Mouse (Mus musculus) heart, embryonic 14.5 days (tissue): ENCODE results near the gene Gfer. TPM values are rescaled to one million over a fixed set of nuclear protein-coding genes. Genes with fewer than 3 reads are reported as not detected.

ENCODE experiments used
- ATAC-seq: fragments of 200-750 bp; cut with Nextera tagmentation; 2 replicates; pipeline ENCODE4 v1.8.0; 2017; ENCODE audit warnings: low read depth, moderate TSS enrichment; ENCODE audit not compliant: insufficient number of reproducible peaks, insufficient read depth, low FRiP score
- H3K27ac ChIP-seq, 2 experiments: fragments of 200-500 bp in 1 of 2; fragments of 300-500 bp in 1 of 2; sonication (generic) in 1 of 2; replicated peaks in 1 of 2; 2 replicates each; pipeline ENCODE4 v1.5.1; 2012 to 2014; ENCODE audit warnings: low read depth in 2 of 2, low read length in 2 of 2, control low read depth in 1 of 2, mild to moderate bottlenecking in 1 of 2, mixed read lengths in 1 of 2; ENCODE audit not compliant: control insufficient read depth in 1 of 2, insufficient read depth in 1 of 2
- H3K27me3 ChIP-seq: fragments of 300-500 bp; sonication (generic); 2 replicates; pipeline ENCODE4 v1.6.1; 2014; ENCODE audit warnings: mild to moderate bottlenecking, low read length, control low read depth; ENCODE audit not compliant: control insufficient read depth, insufficient read depth
- H3K36me3 ChIP-seq: fragments of 300-500 bp; sonication (generic); 2 replicates; pipeline ENCODE4 v1.6.1; 2014; ENCODE audit warnings: mild to moderate bottlenecking, control low read depth, low read length, mixed read lengths; ENCODE audit not compliant: control insufficient read depth, insufficient read depth
- H3K4me1 ChIP-seq, 2 experiments: fragments of 200-500 bp in 1 of 2; fragments of 300-500 bp in 1 of 2; sonication (generic) in 1 of 2; 2 replicates each; pipeline ENCODE4 v1.6.1; 2012 to 2014; ENCODE audit warnings: low read length in 2 of 2, control low read depth in 1 of 2, mixed read lengths in 1 of 2; ENCODE audit not compliant: control insufficient read depth in 2 of 2, insufficient read depth in 2 of 2
- H3K4me2 ChIP-seq: fragments of 300-500 bp; sonication (generic); 2 replicates; pipeline ENCODE4 v1.6.1; 2014; ENCODE audit warnings: mild to moderate bottlenecking, low read length
- H3K4me3 ChIP-seq, 2 experiments: fragments of 200-500 bp in 1 of 2; fragments of 300-500 bp in 1 of 2; sonication (generic) in 1 of 2; 2 replicates each; pipeline ENCODE4 v1.5.1; 2012 to 2014; ENCODE audit warnings: low read length in 2 of 2, mild to moderate bottlenecking in 2 of 2, control low read depth in 1 of 2, low read depth in 1 of 2, moderate library complexity in 1 of 2; ENCODE audit not compliant: control insufficient read depth in 1 of 2, insufficient read depth in 1 of 2
- H3K9ac ChIP-seq: fragments of 300-500 bp; sonication (generic); 2 replicates; pipeline ENCODE4 v1.6.1; 2014; ENCODE audit warnings: mild to moderate bottlenecking, low read length
- H3K9me3 ChIP-seq: fragments of 300-500 bp; sonication (generic); 2 replicates; pipeline ENCODE4 v1.6.1; 2016; ENCODE audit warnings: low read length, control low read depth; ENCODE audit not compliant: control insufficient read depth
- WGBS: fragments of 180-500 bp; shearing (Covaris S2); extraction: QIAGEN DNeasy Blood & Tissue Kit; methylation state at CpG from one replicate; pipeline ENCODE4 v1.1.7; 2014; 5-methylcytosine and 5-hydroxymethylcytosine counted together
- polyA plus RNA-seq: library from polyadenylated mRNA; unstranded; fragments of >200 nt; fragmentation: Nextera tagmentation; extraction: Ambion mirVana; gene quantifications from 2 replicates; pipeline ENCODE4 v1.2.1, GENCODE M21; 2014

Gfer gene
- polyA plus RNA-seq, 1 experiment from 2014 or later = 29.3 TPM

- Histone ChIP-seq H3K27me3 (no peaks in the 10 kb centered on the region), H3K27ac (no peak overlapping the region), H3K9me3 (no peaks in the 10 kb centered on the region), H3K4me2 (no peak overlapping the region), H3K9ac (no peak overlapping the region), H3K4me3 (no peak overlapping the region), H3K4me1 (peaks cover 2 to 12% of the 10 kb centered on the region in 2 experiments; a peak in 3 of 4 replicates), H3K36me3 (peaks cover 49% of the 10 kb centered on the region)
- WGBS = 23% methylated on average over 5 of the region's 5 CpGs
- no peak for ATAC-seq
These were observed 2.0 kb upstream of the Gfer start for GRCm38 (mm10) chr17:24697985-24698384.

- H3K4me3 ChIP-seq = peak overlapping the region; percentile 87 to 96
- H3K9me3 ChIP-seq = no peaks in the 10 kb centered on the region
- peak; percentile 6; the same call in 1 of the 2 replicates for ATAC-seq
- H3K4me1 ChIP-seq = peaks cover 2 to 12% of the 10 kb centered on the region in 2 experiments; a peak in 3 of 4 replicates
- WGBS = 8% methylated on average over 47 of the region's 51 CpGs
- H3K27ac ChIP-seq = peak overlapping the region; percentile 70 to 82
- H3K9ac ChIP-seq = peak overlapping the region; percentile 91
- peak overlapping the region; percentile 85 for H3K4me2 ChIP-seq
- peaks cover 36% of the 10 kb centered on the region for H3K36me3 ChIP-seq
- peaks cover 7% of the 10 kb centered on the region for H3K27me3 ChIP-seq
These were observed 488 bp downstream of the Gfer start for GRCm38 (mm10) chr17:24695326-24696010.

DNA sequence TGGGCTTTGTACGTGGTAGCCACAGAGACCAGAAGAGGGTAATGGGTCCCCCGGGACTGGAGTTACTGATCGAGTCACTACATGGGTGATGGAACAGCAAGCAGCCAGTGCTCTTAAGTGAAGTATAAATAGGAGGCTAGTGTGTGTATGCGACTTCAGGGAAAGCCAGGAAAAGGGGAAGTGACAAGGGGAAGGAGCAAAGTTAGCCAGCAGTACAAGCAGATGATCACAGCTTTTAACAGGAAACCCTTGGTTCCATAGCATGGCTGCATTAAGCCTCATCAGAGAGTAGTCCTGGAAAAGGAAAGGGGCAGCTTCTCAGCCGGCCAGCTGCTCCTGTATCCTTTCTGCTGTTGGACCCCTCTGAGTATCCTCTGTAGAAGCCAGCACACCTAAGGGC lies 3.6 kb downstream of the Gfer start:
- Histone ChIP-seq H3K27ac (no peak overlapping the region), H3K9me3 (no peaks in the 10 kb centered on the region), H3K36me3 (peaks cover 23% of the 10 kb centered on the region), H3K27me3 (peaks cover 38% of the 10 kb centered on the region), H3K4me1 (peaks cover 3 to 25% of the 10 kb centered on the region in 2 experiments; a peak in 3 of 4 replicates), H3K4me3 (no peak overlapping the region), H3K9ac (no peak overlapping the region), H3K4me2 (no peak overlapping the region)
- 81% methylated on average over 5 of the region's 5 CpGs for whole genome bisulfite sequencing
- ATAC-seq = no peak

DNA sequence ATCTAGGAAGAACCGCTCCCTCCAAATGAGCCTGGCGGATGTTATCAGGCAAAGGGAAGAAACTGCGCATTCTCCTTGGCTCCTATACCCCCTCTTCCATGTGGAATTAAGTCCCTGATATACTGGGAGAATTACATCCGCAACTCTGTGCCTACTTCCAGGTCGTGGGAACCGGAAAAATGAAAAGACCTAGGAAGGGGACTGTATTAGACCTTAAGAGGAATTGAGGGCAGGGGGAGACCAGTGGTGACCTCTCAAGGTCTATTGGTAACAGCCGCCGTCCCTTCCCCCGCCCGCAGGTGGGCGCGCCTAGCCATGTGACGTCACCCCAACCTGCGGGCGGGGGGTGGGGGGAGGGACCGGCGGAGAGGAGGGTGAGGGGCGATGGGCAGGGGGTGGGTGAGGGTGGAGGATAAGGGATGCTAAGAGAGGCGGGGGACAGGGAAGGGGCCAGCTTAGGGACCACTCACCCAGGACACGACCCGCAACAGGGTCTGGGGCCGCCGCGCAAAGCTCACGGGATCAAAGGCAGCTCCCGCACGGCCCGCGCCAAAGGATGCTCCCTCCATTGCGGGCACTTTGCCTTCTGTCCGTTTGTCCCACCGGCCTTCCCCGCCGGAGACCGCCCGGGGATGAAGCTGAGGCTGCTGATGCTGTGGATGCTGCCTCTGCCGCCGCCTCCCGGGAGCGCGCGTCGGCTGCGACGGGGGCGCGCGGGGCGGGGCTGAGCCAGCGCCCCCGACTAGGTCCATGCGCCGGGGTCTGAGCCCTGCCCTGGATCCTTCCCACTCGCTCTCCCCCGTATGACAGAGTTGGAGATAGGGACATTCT lies 6.5 kb downstream of the Gfer start, which contains the start of gene Syngr3:
TSS of gene Syngr3 (minus strand) at position 705 of the 831 bp plus-strand sequence.
- Histone ChIP-seq H3K4me1 (peaks cover 6 to 16% of the 10 kb centered on the region in 2 experiments; a peak in 3 of 4 replicates), H3K27me3 (peaks cover 45% of the 10 kb centered on the region), H3K27ac (no peak within 1 kb of the TSS), H3K36me3 (peaks cover 22% of the 10 kb centered on the region), H3K9me3 (no peaks in the 10 kb centered on the region), H3K4me2 (peak within 1 kb of the TSS; percentile 86), H3K4me3 (peak within 1 kb of the TSS; percentile 50 to 56), H3K9ac (peak within 1 kb of the TSS; percentile 59)
- under 1% methylated on average over 54 of the region's 55 CpGs for WGBS
- ATAC-seq = no peak

GRCm38 (mm10) chr17:24687599-24687998 lies 8.4 kb downstream of the Gfer start:
- Histone ChIP-seq H3K9me3 (no peaks in the 10 kb centered on the region), H3K4me3 (peak overlapping the region; percentile 30 to 35), H3K27ac (no peak overlapping the region), H3K36me3 (peaks cover 8% of the 10 kb centered on the region), H3K9ac (peak overlapping the region; percentile 38; the same call in 1 of the 2 replicates), H3K4me2 (peak overlapping the region; percentile 62), H3K4me1 (peaks cover 6 to 16% of the 10 kb centered on the region in 2 experiments; a peak in 3 of 4 replicates), H3K27me3 (peaks cover 45% of the 10 kb centered on the region)
- WGBS = 21% methylated on average over 23 of the region's 23 CpGs
- ATAC-seq = no peak

DNA sequence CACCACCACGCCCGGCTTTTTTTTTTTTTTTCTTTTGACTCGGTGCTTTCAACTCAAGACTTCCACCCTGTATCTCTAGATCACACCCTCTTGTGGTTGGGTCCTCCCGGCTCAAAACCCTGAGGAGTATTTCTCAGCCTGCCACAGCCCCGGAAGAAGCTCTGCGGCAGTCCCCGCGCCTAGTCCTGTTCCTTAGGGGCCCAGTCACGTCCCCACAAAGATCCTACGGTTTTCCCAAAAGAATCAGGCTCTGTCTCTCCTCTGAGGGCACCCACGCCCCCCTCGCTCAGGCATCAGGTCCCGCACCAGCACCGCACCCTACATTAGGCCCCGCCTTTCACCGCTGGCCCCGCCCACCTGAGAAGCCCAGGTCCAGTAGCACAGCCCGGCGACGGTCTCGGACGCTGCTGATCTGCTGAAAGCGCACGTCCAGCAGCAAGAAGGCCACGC lies 8.8 kb downstream of the Gfer start:
- H3K9me3 ChIP-seq = no peaks in the 10 kb centered on the region
- peak; percentile 37; the same call in 1 of the 2 replicates for ATAC-seq
- peak overlapping the region; percentile 38; the same call in 1 of the 2 replicates for H3K9ac ChIP-seq
- 2% methylated on average over 23 of the region's 25 CpGs for WGBS
- peak overlapping the region; percentile 62 for H3K4me2 ChIP-seq
- peaks cover 8% of the 10 kb centered on the region for H3K36me3 ChIP-seq
- no peak overlapping the region for H3K27ac ChIP-seq
- peak overlapping the region; percentile 30 to 35 for H3K4me3 ChIP-seq
- peaks cover 45% of the 10 kb centered on the region for H3K27me3 ChIP-seq
- H3K4me1 ChIP-seq = peaks cover 6 to 16% of the 10 kb centered on the region in 2 experiments; a peak in 3 of 4 replicates

- no peak overlapping the region for H3K27ac ChIP-seq
- peak overlapping the region in 1 of 2 experiments; percentile 14; a peak in 1 of 4 replicates for H3K4me3 ChIP-seq
- peaks cover 11% of the 10 kb centered on the region for H3K36me3 ChIP-seq
- H3K27me3 ChIP-seq = peaks cover 45% of the 10 kb centered on the region
- H3K9me3 ChIP-seq = no peaks in the 10 kb centered on the region
- peaks cover 6 to 16% of the 10 kb centered on the region in 2 experiments; a peak in 3 of 4 replicates for H3K4me1 ChIP-seq
- H3K9ac ChIP-seq = no peak overlapping the region
- peak overlapping the region; percentile 46 for H3K4me2 ChIP-seq
- ATAC-seq = no peak
- WGBS = 28% methylated on average over 16 of the region's 16 CpGs
These were observed 9.4 kb downstream of the Gfer start for GRCm38 (mm10) chr17:24686514-24686913.
